Mouse (Mus musculus): ENCODE results near the gene Arhgap45. TPM values are rescaled to one million over a fixed set of nuclear protein-coding genes. Genes with fewer than 3 reads are reported as not detected.

The Arhgap45 gene
- polyA plus RNA-seq, 1 experiment, result 7.1 TPM

- no peak for DNase-seq (ENCODE audit: extremely low spot score in 1 of 2, low spot score in 1 of 2)
Measured at GRCm38 (mm10) chr10:79986232-79986878, 30.1 kb upstream of the Arhgap45 start.

DNA sequence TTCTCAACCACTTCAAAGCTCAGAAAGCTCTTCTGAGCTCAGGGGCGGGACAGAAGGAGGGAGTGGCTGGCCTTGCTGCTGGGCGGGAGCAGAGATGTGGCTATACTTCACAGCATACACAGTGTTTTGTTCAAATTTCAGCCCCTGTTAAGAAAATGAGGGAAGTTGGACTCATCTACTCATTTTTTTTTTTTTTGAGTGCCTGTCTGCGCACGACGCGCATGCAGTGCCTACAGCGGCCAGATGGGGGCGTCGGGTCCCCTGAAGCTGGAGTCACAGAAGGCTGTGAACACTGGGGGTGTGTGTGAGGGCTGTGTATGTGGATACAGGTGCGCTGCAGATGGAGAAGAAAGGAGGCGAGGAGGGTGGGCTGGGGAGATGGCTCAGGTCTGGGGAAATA is 29.5 kb upstream of the Arhgap45 start:
- DNase-seq (ENCODE audit: extremely low spot score in 1 of 2, low spot score in 1 of 2), result peak in 1 of 2 experiments; percentile 91

DNA sequence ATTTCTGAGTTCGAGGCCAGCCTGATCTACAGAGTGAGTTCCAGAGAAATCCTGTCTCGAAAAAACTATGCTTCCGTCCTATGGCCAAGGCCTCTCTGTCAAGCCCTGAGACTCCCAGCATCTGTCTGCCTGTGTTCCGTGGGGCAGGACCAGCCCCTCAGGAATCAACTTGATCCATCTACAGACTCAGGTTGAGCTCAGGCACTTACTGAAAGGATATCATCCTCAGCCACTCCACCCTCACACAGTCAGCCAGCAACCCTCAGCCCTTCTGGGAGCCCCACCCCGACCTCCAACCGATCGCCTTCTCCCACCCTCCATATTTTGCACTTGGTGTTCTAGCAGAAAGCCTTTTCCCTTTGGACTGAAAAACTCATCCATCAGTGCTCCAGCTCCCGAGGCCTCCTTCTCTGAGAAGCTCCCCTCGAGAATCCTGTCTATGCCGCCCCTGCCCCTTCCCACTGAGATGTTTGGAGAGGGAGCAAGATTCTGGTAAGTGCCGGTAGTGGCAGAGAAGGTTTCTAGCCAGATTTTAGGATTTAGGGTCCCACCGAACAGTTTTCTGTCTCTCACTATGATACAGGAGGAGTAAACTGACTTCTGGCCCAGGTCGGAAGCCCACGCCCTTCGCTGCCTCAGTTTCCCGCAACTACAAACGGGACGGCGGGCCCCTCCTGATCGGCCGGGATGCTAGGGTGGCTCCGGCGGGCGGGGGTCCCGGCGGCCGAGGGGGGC is 28.5 kb upstream of the Arhgap45 start:
- no peak for DNase-seq (ENCODE audit: extremely low spot score in 1 of 2, low spot score in 1 of 2)

DNA sequence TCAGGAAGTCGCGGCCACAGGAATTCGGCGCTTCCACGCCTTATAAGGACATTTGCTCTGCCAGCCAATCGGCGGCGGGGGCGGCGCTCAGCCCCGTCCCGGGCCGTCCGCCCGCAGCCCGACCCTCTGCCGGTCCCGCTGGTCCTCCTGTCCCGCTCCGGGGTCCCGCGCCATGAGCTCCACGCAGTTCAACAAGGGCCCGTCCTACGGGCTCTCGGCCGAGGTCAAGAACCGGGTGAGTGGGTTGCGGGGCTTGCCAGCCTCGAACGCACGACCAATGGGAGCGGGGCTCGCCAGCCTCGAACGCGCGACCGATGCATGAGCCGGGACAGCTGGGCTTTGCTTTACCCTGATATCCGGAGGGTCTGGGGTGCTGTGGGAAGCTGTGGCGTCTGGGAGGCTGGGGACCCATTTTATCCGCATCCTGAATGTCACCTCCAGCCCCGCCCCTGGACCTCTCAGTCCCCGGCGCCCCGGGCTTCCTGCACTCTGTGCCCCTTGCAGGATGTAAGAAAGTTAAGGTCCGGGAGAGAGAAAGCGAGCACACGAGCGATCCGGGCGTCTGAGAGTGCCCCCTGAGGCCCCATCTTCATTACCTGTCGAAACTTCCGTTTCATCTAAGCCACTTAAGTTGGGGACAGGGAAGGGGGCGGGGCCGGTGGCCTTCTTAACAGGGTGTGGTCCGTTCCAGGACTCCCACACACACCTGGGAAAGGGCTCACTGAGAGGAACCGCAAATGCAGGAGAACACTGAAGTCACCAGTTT is 27.8 kb upstream of the Arhgap45 start, which contains the start of gene Cnn2:
Gene Cnn2 (plus strand): TSS at position 79 of the 766 bp plus-strand sequence.
- no peak for DNase-seq (ENCODE audit: extremely low spot score in 1 of 2, low spot score in 1 of 2)

- no peak for DNase-seq (ENCODE audit: extremely low spot score in 1 of 2, low spot score in 1 of 2)
Measured at GRCm38 (mm10) chr10:79989272-79989786, 27.1 kb upstream of the Arhgap45 start.

- no peak for DNase-seq (ENCODE audit: extremely low spot score in 1 of 2, low spot score in 1 of 2)
Measured at GRCm38 (mm10) chr10:79989870-79990269, 26.6 kb upstream of the Arhgap45 start.

GRCm38 (mm10) chr10:79991099-79991498 is 25.4 kb upstream of the Arhgap45 start:
- DNase-seq (ENCODE audit: extremely low spot score in 1 of 2, low spot score in 1 of 2), result no peak

- no peak for DNase-seq (ENCODE audit: extremely low spot score in 1 of 2, low spot score in 1 of 2)
Measured at GRCm38 (mm10) chr10:79991548-79991947, 24.9 kb upstream of the Arhgap45 start.

GRCm38 (mm10) chr10:79994397-79995115 is 21.9 kb upstream of the Arhgap45 start:
- DNase-seq (ENCODE audit: extremely low spot score in 1 of 2, low spot score in 1 of 2), result no peak

GRCm38 (mm10) chr10:79995636-79996035 is 20.8 kb upstream of the Arhgap45 start:
- DNase-seq (ENCODE audit: extremely low spot score in 1 of 2, low spot score in 1 of 2), result no peak

DNA sequence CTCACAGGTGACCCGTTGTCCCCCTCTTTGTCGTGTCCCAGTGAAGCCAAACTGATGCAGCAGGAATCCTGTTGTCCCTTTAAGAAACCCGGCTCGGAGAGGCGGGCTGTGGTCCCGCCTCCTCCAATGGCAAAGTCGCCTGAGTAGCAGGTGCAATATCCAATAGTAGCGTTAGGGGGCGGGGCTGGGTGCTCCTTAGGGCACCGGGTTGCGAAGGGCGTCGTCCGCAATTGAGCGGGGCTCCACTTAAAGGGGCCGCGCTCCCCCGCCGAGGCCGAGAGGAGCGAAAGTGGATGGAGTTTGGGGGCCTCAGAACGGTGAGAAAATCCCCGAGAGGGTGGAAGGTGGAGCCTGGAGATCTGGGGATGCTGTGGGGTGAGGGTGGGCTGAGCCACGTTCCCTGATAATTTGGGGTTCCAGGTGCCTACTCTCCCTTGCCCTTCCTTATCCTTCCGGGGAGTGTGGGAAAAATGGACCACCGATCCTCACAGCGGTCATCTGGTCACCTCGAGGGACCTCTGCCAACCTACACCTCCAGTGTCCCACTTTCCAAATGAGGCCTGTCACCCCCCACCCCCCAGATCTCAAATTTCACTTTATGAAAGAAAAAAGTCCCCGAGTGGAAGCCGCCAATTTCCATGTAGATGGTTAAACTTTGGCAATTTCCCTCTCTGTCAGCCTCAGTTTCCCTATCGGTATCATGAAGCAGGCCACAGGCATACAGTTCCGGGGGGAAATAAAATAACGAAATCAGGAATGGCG is 20.0 kb upstream of the Arhgap45 start, which contains the start of gene Abca7:
Gene Abca7 (plus strand): TSS at position 223 of the 762 bp plus-strand sequence.
- DNase-seq (ENCODE audit: extremely low spot score in 1 of 2, low spot score in 1 of 2), result peak; percentile 85 to 97

DNA sequence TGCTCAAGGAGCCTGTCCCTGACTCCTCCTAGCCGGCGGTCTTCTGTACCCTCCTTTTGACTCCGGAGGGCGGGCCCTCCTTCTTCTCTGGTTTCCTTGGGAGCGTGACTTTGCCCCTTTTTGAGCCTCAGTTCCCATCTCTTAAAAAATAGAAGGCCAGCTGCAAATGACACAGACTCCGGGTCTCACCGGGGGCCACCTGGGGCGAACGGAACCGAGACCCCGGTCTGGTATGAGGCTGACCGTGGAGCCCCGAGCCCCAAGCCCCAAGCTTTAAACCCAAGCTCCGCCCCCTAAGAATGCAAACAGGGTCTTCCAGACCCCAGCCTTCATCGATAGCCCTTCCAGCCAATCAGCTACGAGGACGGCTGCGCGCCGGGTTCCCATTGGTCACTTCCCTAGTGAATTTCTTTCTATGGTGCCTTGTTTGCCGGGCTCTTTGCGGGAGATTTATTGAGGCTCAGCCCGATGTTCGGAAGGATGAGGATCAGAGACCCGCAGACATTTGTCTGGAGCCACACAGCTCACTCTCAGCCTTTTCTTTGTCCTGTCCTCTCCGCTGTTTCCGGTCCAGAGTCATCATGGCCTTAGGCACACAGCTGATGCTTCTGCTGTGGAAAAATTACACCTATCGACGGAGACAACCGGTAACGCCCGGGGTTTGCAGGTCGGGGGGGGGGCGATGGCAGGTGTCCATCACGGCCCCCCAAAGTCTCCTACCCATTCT is 19.3 kb upstream of the Arhgap45 start:
- peak in 1 of 2 experiments; percentile 83 for DNase-seq (ENCODE audit: extremely low spot score in 1 of 2, low spot score in 1 of 2)

DNA sequence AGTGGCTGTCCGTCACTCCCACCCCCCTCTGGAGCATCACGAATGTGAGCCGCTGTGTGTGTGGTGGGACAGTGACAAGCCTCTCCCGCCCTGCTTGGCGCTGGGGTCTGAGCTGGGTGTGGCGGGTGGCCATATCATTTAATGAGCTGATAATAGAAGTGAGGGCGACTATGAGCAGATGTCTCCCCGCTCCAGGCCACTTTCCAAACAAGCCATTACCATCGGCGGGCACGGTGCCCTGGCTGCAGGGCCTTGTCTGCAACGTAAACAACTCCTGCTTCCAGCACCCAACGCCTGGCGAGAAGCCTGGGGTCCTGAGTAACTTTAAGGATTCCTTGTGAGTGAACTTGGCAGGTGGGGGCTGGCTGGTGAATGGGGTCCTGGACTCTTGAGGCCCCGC is 18.6 kb upstream of the Arhgap45 start:
- DNase-seq (ENCODE audit: extremely low spot score in 1 of 2, low spot score in 1 of 2), result no peak

- no peak for DNase-seq (ENCODE audit: extremely low spot score in 1 of 2, low spot score in 1 of 2)
Measured at GRCm38 (mm10) chr10:80001945-80002344, 14.5 kb upstream of the Arhgap45 start.

DNA sequence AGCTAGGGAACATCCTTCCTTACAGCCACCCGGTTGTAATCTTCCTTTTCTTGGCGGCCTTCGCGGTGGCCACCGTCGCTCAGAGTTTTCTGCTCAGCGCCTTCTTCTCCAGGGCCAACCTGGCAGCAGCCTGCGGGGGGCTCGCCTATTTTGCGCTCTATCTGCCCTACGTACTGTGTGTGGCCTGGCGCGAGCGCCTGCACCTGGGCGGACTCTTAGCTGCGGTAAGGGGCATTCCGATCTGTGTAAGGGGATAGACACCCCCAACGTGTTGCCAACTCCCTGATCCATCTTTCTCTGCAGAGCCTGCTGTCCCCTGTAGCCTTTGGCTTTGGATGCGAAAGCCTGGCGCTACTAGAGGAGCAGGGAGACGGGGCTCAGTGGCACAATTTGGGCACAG is 13.6 kb upstream of the Arhgap45 start:
- no peak for DNase-seq (ENCODE audit: extremely low spot score in 1 of 2, low spot score in 1 of 2)

- DNase-seq (ENCODE audit: extremely low spot score in 1 of 2, low spot score in 1 of 2), result no peak
Measured at GRCm38 (mm10) chr10:80003374-80004232, 12.8 kb upstream of the Arhgap45 start.

DNA sequence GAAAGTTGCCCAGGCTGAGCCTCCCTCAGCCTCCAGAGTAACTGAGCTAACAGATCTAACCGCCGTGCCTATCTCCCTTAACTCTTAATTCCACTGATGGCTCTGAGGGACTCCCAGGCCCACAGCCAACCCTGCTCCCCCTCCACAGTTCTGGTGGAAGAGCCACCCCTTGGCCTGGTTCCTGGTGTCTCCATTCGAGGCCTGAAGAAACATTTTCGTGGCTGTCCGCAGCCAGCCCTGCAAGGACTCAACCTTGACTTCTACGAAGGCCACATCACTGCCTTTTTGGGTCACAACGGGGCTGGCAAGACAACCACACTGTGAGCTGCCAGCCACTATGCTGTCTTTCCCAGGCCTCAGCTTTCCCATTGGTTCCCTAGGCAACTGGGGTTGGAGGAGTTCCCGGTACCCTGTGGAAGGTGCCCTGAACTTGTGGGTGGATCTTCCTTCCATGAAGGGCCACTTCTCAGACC is 12.2 kb upstream of the Arhgap45 start:
- DNase-seq (ENCODE audit: extremely low spot score in 1 of 2, low spot score in 1 of 2), result no peak

GRCm38 (mm10) chr10:80011740-80012139 is 4.7 kb upstream of the Arhgap45 start:
- no peak for DNase-seq (ENCODE audit: extremely low spot score in 1 of 2, low spot score in 1 of 2)
